Mouse (Mus musculus): ENCODE results near the gene Zfp648. TPM values are rescaled to one million over a fixed set of nuclear protein-coding genes. Genes with fewer than 3 reads are reported as not detected.

Gene Zfp648
- polyA plus RNA-seq, 1 experiment from 2014 or later: 1.6 TPM

DNA sequence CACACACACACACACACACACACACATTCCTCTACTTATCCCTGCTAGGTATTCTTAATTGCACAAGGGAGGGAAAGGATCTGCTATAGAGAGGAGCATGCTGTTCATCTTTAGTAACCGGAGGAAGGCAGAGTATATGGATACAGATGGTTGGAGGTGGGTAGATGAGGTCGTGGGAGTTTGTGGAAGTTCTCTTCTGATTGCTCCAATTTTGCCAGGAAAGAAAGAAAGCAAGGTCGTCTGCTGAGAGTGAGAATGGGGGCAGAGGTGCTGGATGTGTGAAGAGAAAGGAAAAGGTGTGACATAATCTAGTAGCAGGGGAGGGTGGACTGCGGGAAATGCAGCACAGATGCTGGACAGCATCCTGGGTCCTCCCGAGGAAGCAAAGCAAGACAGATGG is 51.8 kb downstream of the Zfp648 start:
- no peak overlapping the region for H3K4me2 ChIP-seq (ENCODE audit: low read length)
- WGBS: 69% methylated on average over 5 of the region's 5 CpGs
- no peak overlapping the region for H3K9ac ChIP-seq (ENCODE audit: low read depth, low read length)
- H3K9me3 ChIP-seq (ENCODE audit: control insufficient read depth, low read length): no peaks in the 10 kb centered on the region
- no peak overlapping the region for H3K4me3 ChIP-seq (ENCODE audit: low read length)
- no peak for ATAC-seq
- no peak overlapping the region for H3K27ac ChIP-seq (ENCODE audit: low read depth, low read length)
- no peaks in the 10 kb centered on the region for H3K36me3 ChIP-seq (ENCODE audit: control insufficient read depth, insufficient read depth, low read length)
- no peaks in the 10 kb centered on the region; the same call in 1 of the 2 replicates for H3K4me1 ChIP-seq (ENCODE audit: control insufficient read depth, insufficient read depth, low read depth, low read length)
- no peaks in the 10 kb centered on the region for H3K27me3 ChIP-seq (replicated peaks; ENCODE audit: control insufficient read depth, insufficient read depth, low read length)
